Mouse (Mus musculus) left cerebral cortex, postnatal 36 days (tissue): ENCODE data around the gene Tmem120a. TPM values are rescaled to one million over a fixed set of nuclear protein-coding genes. Genes with fewer than 3 reads are reported as not detected.

Experiments
- microRNA-seq: library from miRNA; unstranded; fragments of <30 nt; microRNA quantifications from one replicate; pipeline ENCODE4 v1.2.0, GENCODE M21; 2022
- total RNA-seq, 2 experiments: library from RNA; stranded (reverse); gene quantifications; 2 replicates each; pipeline ENCODE4 v1.2.3; 2021

Tmem120a gene
- total RNA-seq, 2 experiments from 2014 or later, result 15.6 to 18.0 TPM

Small RNA genes within 50 kb of the gene (microRNA-seq; reads per million reads assigned to microRNA genes)
- gene Mir7034, result 2.0 reads per million

Other genes with a start within 250 kb of the Tmem120a start
- gene Hip1, start 199.3 kb downstream of the Tmem120a start, total RNA-seq, result 10 to 100 TPM; 44.6 to 61.3 TPM
- not detected for gene Ccl26, start 180.9 kb downstream of the Tmem120a start, total RNA-seq
- under 1 TPM in 1 of 2 experiments, not detected in 1; 0.64 TPM for gene Ccl24, start 171.4 kb downstream of the Tmem120a start, total RNA-seq
- 10 to 100 TPM; 77.2 to 90.2 TPM for gene Rhbdd2, start 111.8 kb downstream of the Tmem120a start, total RNA-seq
- 10 to 100 TPM; 83.7 to 90.9 TPM for gene Por, start 74.4 kb downstream of the Tmem120a start, total RNA-seq
- gene Styxl1, start 33.9 kb upstream of the Tmem120a start, total RNA-seq, result not detected
- 100 to 1,000 TPM; 374 to 435 TPM for gene Mdh2, start 34.0 kb upstream of the Tmem120a start, total RNA-seq
- 100 to 1,000 TPM in 1 of 2 experiments, 10 to 100 TPM in 1; 65.0 to 119 TPM for gene Srrm3, start 62.4 kb upstream of the Tmem120a start, total RNA-seq
- gene Hspb1, start 143.5 kb upstream of the Tmem120a start, total RNA-seq, result 10 to 100 TPM; 11.6 to 24.2 TPM
- gene Ywhag, start 190.2 kb upstream of the Tmem120a start, total RNA-seq, result 1,000 to 10,000 TPM; 1,175 to 1,315 TPM
- gene Ssc4d, start 230.1 kb upstream of the Tmem120a start, total RNA-seq, result 1 to 10 TPM; 1.4 TPM
- gene Zp3, start 235.7 kb upstream of the Tmem120a start, total RNA-seq, result not detected